Mouse (Mus musculus) heart, adult 2 months (tissue): ENCODE data around the gene Rnf187. TPM values are rescaled to one million over a fixed set of nuclear protein-coding genes. Genes with fewer than 3 reads are reported as not detected.

Source experiments
- DNase-seq, 2 experiments: peaks; one replicate each; pipeline ENCODE4 v3.0.0; 2021
- H3K27ac ChIP-seq: fragments of 200-600 bp; 2 replicates; pipeline ENCODE4 v1.8.1; 2022
- H3K27me3 ChIP-seq: fragments of 200-500 bp; 2 replicates; pipeline ENCODE4 v1.6.1; 2012; ENCODE audit warnings: mild to moderate bottlenecking, low read length, inconsistent platforms, mixed read lengths; ENCODE audit not compliant: control insufficient read depth, insufficient read depth
- H3K36me3 ChIP-seq: fragments of 200-500 bp; 2 replicates; pipeline ENCODE4 v1.6.1; 2012; ENCODE audit warnings: low read length, inconsistent platforms; ENCODE audit not compliant: control insufficient read depth, insufficient read depth
- H3K4me1 ChIP-seq: fragments of 200-500 bp; 2 replicates; pipeline ENCODE4 v1.6.1; 2011; ENCODE audit warnings: low read length; ENCODE audit not compliant: control insufficient read depth, insufficient read depth
- H3K4me3 ChIP-seq: fragments of 200-600 bp; 2 replicates; pipeline ENCODE4 v1.8.1; 2022
- H3K79me2 ChIP-seq: fragments of 200-500 bp; replicated peaks from 2 replicates; pipeline ENCODE4 v1.6.1; 2012; ENCODE audit warnings: mild to moderate bottlenecking, inconsistent platforms, low read length, moderate library complexity, mixed read lengths; ENCODE audit not compliant: control insufficient read depth, insufficient read depth
- H3K9ac ChIP-seq: fragments of 200-500 bp; 2 replicates; pipeline ENCODE4 v1.6.1; 2012; ENCODE audit warnings: low read depth, mild to moderate bottlenecking, control low read depth, inconsistent platforms, low read length, mixed read lengths
- CTCF ChIP-seq: fragments of 200-600 bp; IDR thresholded peaks from 2 replicates; pipeline ENCODE4 v1.8.1; 2022; ENCODE audit warnings: antibody characterized with exemption, mild to moderate bottlenecking, moderate library complexity
- EP300 ChIP-seq: fragments of 200-500 bp; IDR thresholded peaks from 2 replicates; pipeline ENCODE4 v1.6.1; 2011; ENCODE audit warnings: low read depth, low read length, control low read depth; ENCODE audit not compliant: insufficient read depth
- POLR2A ChIP-seq: fragments of 200-500 bp; IDR thresholded peaks from 2 replicates; pipeline ENCODE4 v1.6.1; 2011; ENCODE audit warnings: mild to moderate bottlenecking, low read depth, low read length, control low read depth; ENCODE audit not compliant: insufficient read depth
- WGBS: fragments of 180-500 bp; shearing (Covaris S2); methylation state at CpG from one replicate; pipeline ENCODE4 v1.1.7; 2018; 5-methylcytosine and 5-hydroxymethylcytosine counted together
- intact Hi-C: fragments of 180-260 bp; cut with DNase I; formaldehyde crosslinking; loops from one replicate; pipeline ENCODE4 v1.15.1; 2025
- polyA plus RNA-seq: library from polyadenylated mRNA; depleted of rRNA; stranded (reverse); fragments of >200 nt; gene quantifications from 2 replicates; pipeline ENCODE4 v1.2.3, GENCODE M21; 2012
- total RNA-seq, 2 experiments: library from RNA; stranded (reverse); gene quantifications; 2 replicates each; pipeline ENCODE4 v1.2.3; 2021

The Rnf187 gene
- total and polyA plus RNA-seq, 3 experiments = 164 to 182 (median 177) TPM

DNA sequence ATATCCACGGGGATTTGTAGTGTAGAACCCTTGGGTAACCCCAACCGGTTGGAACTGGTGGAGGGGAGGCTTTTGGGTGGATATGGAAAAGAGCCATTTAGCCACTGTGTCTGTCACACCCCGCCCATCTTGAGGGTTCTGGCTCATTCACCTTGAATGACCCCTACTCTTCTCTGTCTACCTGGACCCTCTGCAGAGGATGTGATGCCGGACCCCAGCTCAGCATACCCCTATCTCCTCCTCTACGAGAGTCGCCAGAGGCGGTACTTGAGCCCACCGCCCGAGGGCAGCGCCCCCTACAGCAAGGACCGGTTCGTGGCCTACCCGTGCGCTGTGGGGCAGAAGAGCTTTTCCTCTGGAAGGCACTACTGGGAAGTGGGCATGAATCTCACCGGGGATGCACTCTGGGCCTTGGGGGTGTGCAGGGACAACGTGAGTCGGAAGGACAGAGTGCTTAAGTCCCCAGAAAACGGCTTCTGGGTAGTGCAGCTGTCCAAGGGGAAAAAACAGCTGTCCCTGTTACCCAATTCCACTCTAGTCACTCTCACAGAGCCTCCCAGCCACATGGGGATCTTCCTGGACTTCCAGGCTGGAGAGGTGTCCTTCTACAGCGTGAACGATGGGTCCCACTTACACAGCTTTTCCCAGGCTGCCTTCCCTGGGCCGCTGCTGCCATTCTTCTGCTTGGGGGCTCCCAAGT lies 32.3 kb upstream of the Rnf187 start:
- Histone ChIP-seq H3K4me3 (no peak overlapping the region), H3K36me3 (no peaks in the 10 kb centered on the region), H3K9ac (no peak overlapping the region), H3K4me1 (no peaks in the 10 kb centered on the region), H3K27ac (no peak overlapping the region), H3K79me2 (no peaks in the 10 kb centered on the region), H3K27me3 (no peaks in the 10 kb centered on the region)
- TF ChIP-seq EP300 (no peak), CTCF (0 out of 2 replicates have a peak, but pooled peaks have one; percentile 13), POLR2A (no peak)
- intact Hi-C loops = loop anchor here (10.0 kb wide), 1 partner anchor 234 kb away; the partner anchor contains the start of genes 2310033P09Rik and Mrpl55
- DNase-seq = no peak
- 87% methylated on average over 21 of the region's 21 CpGs for WGBS

DNA sequence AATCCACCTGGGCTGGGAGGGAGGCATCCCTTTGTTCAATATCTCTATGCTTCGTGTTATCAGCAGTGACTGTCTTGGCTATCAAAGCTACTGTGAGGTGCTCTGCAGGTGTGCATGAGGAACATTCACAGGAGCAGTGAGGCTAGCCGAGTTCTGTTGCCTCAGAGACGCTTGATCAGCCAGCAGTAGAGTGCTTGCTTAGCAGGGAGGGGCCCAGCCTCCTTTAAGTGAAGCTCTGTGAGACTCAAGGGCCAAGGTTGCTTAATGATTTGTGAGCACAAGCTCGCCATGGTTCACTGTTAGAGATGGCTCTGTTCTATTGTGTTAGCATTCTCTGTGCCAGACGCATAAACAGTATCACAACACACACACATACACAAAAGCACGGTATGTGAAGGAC lies 30.9 kb upstream of the Rnf187 start:
- WGBS = 76% methylated on average over 6 of the region's 6 CpGs

DNA sequence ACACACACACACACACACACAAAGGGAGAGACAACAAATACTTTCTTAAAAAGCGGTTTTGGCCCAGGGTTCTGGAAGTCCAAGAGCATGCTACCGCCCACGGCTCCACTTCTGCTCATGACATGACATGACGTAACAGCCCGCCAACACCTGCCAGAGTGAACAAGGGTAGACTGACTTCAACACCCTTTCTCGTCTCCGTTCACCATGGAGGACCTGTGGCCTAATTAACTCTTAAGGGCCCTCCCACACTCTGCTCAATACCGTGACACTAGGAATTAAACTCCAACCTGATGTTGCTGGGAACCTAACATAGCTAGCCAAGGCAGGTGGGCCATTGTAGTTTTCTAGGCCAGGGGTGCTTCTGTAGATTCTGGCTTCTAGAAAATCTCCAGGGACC lies 30.3 kb upstream of the Rnf187 start:
- Histone ChIP-seq H3K36me3 (no peaks in the 10 kb centered on the region), H3K27ac (no peak overlapping the region), H3K27me3 (no peaks in the 10 kb centered on the region), H3K4me3 (no peak overlapping the region), H3K4me1 (no peaks in the 10 kb centered on the region), H3K9ac (no peak overlapping the region), H3K79me2 (no peaks in the 10 kb centered on the region)
- 71% methylated on average over 8 of the region's 8 CpGs for WGBS
- intact Hi-C loops = no loop called here
- TF ChIP-seq EP300 (no peak), CTCF (no peak), POLR2A (no peak)
- DNase-seq = no peak

More for the DNA sequence above, 30.9 kb upstream of the Rnf187 start:
- DNase-seq = no peak
- Histone ChIP-seq H3K36me3 (no peaks in the 10 kb centered on the region), H3K4me3 (no peak overlapping the region), H3K9ac (no peak overlapping the region), H3K4me1 (no peaks in the 10 kb centered on the region), H3K27me3 (no peaks in the 10 kb centered on the region), H3K79me2 (no peaks in the 10 kb centered on the region), H3K27ac (no peak overlapping the region)
- intact Hi-C loops = loop anchor here (10.0 kb wide), 1 partner anchor 235 kb away; the partner anchor contains the start of genes 2310033P09Rik and Mrpl55
- TF ChIP-seq CTCF (no peak), POLR2A (no peak), EP300 (no peak)

DNA sequence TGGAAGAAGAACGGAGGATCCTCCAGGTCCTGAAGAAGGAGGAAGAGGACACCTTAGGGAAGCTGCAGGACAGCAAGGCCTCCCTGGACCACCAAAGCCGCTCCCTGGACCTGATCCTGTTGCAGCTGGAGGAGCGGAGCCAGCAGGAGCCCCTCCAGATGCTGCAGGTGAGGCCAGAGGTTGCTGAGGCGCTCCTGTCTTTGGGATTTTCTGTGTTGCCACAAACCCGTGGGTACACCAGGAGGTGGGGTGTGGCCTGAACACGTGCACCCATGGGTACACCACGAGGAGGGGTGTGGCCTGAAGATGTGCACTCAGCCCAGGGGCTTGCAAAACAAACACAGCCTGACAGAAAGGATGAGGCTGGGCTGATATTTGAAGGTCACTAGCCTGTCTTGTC lies 29.8 kb upstream of the Rnf187 start:
- no peaks in the 10 kb centered on the region for H3K36me3 ChIP-seq
- intact Hi-C loops = no loop called here
- TF ChIP-seq EP300 = no peak
- TF ChIP-seq POLR2A = no peak
- no peak for TF ChIP-seq CTCF
- H3K4me1 ChIP-seq = no peaks in the 10 kb centered on the region
- no peak overlapping the region for H3K27ac ChIP-seq
- no peak overlapping the region for H3K9ac ChIP-seq
- no peaks in the 10 kb centered on the region for H3K27me3 ChIP-seq
- WGBS = 82% methylated on average over 7 of the region's 7 CpGs
- DNase-seq = no peak
- H3K79me2 ChIP-seq = no peaks in the 10 kb centered on the region
- H3K4me3 ChIP-seq = no peak overlapping the region

DNA sequence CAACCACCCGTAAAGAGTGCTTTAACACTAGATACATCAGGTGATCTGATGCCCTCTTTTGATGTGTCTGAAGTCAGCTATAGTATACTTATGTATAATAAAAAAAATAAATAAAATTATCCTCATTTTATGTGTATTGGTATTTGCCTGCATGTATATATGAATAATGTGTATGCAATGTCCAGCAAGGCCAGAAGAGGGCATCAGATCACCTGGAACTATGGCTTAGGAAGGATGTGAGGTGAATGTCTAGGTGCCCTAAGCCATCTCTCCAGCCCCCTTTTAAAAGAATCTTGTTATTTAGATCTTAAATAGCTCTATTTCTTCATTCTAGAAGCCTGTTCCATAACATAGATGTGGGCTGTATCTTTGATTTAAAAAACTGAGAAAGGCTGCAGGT lies 28.6 kb upstream of the Rnf187 start:
- Histone ChIP-seq H3K4me1 (no peaks in the 10 kb centered on the region), H3K4me3 (no peak overlapping the region), H3K36me3 (no peaks in the 10 kb centered on the region), H3K9ac (no peak overlapping the region), H3K27ac (no peak overlapping the region), H3K79me2 (no peaks in the 10 kb centered on the region), H3K27me3 (0 out of 2 replicates have a peak, but pooled peaks cover under 1% of the 10 kb centered on the region)
- 98% methylated on average over 1 of the region's 1 CpGs for WGBS
- TF ChIP-seq EP300 (no peak), CTCF (peak; percentile 78)
- intact Hi-C loops = no loop called here
- DNase-seq = no peak

DNA sequence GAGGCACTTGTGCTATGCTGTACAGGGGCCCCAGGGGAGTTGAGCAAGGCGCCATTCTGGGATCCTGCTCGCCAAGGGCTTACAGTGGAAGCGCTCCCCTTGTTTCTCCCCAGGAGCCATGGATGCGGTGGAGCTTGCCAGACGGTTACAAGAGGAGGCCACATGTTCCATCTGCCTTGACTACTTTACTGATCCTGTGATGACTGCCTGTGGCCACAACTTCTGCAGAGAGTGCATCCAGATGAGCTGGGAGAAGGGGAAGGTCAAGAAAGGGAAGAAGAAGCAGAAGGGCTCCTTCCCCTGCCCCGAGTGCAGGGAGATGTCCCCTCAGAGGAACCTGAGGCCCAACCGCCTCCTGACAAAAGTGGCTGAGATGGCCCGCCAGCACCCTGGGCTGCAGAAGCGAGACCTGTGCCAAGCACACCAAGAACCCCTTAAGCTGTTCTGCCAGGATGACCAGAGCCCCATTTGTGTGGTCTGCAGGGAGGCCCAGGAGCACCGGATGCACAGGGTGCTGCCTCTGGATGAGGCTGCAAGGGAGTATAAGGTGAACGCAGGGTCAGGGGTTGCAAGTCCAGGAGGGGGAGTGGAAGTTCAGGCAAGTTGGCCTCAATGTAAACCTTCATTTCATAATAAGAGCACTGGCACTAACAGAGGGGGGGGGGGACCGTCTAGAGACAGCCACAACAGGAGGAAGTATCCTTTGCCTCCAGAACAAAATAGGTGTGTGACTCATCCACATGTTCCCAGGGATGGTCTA lies 26.5 kb upstream of the Rnf187 start:
- intact Hi-C loops = no loop called here
- DNase-seq = no peak
- 47% methylated on average over 12 of the region's 12 CpGs for WGBS

More for the DNA sequence above, 26.5 kb upstream of the Rnf187 start:
- TF ChIP-seq EP300 (no peak), CTCF (no peak), POLR2A (no peak)
- Histone ChIP-seq H3K27me3 (peaks cover 4% of the 10 kb centered on the region; the same call in 1 of the 2 replicates), H3K4me1 (no peaks in the 10 kb centered on the region), H3K9ac (no peak overlapping the region), H3K79me2 (no peaks in the 10 kb centered on the region), H3K4me3 (no peak overlapping the region), H3K36me3 (no peaks in the 10 kb centered on the region), H3K27ac (no peak overlapping the region)
